Mouse (Mus musculus) small intestine, adult 2 months (tissue): ENCODE data around the gene Pi4k2a.

Experiments
- CTCF ChIP-seq: fragments of 200-500 bp; IDR thresholded peaks from 2 replicates; pipeline ENCODE4 v1.5.1; 2012; ENCODE audit warnings: low read depth, mild to moderate bottlenecking, control low read depth, inconsistent platforms, low read length, moderate library complexity, mixed read lengths; ENCODE audit not compliant: insufficient replicate concordance, insufficient read length; ENCODE audit errors: extremely low read depth
- POLR2A ChIP-seq: fragments of 200-500 bp; IDR thresholded peaks from 2 replicates; pipeline ENCODE4 v1.6.1; 2012; ENCODE audit warnings: low read depth, mild to moderate bottlenecking, control low read depth, inconsistent platforms, low read length, moderate library complexity

- TF ChIP-seq CTCF: peak; percentile 4; the same call in 1 of the 2 replicates
- no peak for TF ChIP-seq POLR2A
These were observed 1.0 kb upstream of the Pi4k2a start for GRCm38 (mm10) chr19:42089103-42089747.
